Mouse (Mus musculus) kidney, adult 2 months (tissue): ENCODE measurements around the gene Glrx.

ENCODE experiments used
- CTCF ChIP-seq: fragments of 200-500 bp; conservative IDR thresholded peaks from 2 replicates; pipeline ENCODE4 v1.5.1; 2011; ENCODE audit warnings: low read depth, mild to moderate bottlenecking, control low read depth, low read length, moderate library complexity, mixed read lengths; ENCODE audit not compliant: insufficient read depth, insufficient read length
- POLR2A ChIP-seq: fragments of 200-500 bp; IDR thresholded peaks from one replicate; pipeline ENCODE4 v1.6.1; 2011; ENCODE audit warnings: low read depth, low read length, control low read depth

DNA sequence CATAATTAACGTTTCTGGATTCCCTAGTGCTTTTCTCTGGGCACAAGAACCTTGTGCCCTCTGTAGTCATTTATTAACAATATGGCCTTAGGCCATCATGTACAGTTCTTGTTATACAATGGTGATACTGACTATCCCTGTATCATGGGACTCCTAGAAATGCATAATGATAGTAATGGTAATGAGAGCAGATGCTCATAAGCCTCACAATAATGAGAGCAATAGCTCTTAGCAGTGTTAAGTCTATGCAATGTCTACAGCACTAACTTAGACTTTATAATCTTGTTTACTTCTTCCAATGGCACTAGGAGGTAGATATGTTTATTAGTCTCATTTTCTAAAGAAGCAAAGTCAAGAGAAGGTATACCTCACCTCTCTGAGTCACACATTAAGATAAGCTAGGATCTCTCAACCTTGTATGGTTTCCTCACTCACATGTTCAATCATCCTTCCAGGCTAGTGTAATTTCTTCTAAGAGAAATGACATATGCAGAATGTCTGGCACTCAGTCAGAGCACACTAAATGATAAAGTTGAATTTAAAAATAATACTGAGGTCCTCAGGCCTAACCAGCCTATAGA, 19.7 kb downstream of the Glrx start:
- no peak for TF ChIP-seq POLR2A
- TF ChIP-seq CTCF = no peak
